Mouse (Mus musculus) layer of hippocampus, adult 11-12 months (tissue): ENCODE measurements around the gene Acin1.

Experiments
- DNase-seq: peaks from one replicate; pipeline ENCODE4 v3.0.0; 2022; ENCODE audit warnings: low spot score

The Acin1 gene

DNA sequence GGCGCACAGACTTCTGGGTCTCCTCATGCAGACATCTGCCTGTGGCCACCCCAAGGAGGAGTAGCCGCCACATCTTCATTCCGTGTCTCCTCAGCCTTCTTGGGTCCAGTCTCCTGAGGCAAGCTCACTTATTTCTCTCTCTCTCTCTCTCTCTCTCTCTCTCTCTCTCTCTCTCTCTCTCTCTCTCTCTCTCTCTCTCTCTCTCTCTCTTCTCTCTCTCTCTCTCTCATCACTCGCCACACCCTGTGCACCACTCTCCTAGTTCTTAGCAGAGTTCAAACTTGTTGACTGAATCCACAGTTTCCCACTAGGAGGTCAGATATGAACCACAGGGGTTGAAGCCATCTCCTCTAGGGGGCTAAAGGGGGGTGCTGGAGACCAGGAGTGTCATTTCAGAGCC is 12.0 kb upstream of the Acin1 start, which contains the start of gene Gm29776:
TSS of gene Gm29776 (minus strand) at position 101 of the 400 bp plus-strand sequence.
- no peak for DNase-seq

DNA sequence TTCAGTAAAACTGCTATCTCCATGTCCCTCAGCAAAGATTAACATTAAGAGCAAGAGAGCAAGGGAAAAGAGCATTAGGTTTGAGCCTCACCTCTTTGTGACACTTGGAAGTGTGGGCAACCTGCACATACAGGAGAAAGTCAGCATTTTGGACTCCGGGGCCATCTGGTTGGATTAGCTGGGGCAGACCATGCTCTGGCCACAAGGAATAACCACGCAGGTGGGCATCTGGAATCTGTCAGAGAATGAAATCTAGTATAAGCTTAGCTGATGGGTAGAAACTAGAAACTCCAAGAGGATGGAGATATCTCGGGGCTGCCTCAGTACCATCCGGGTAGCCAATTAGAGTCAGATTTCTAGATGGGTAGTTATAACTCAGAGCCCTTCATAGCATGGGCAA is 10.0 kb upstream of the Acin1 start:
- DNase-seq = no peak

DNA sequence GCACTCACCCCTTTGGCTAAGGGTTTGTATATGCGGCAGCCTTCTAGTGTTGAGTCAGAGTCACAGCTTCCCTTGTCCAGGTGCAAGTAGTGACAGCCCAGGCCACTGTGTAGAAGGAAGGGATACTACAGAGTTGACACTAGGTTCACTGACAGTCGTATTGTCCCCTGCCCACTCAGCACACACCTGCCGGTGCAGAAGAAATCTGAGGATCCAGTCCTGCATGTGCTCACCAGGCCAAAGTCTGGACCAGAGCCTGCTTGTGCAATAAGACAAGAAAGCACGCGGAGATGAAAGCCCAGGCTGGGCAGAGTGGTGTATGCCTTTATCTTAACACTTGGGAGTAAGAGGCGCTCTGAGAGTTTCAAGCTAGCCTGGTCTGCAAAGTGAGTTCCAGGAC is 8.3 kb upstream of the Acin1 start:
- no peak for DNase-seq

DNA sequence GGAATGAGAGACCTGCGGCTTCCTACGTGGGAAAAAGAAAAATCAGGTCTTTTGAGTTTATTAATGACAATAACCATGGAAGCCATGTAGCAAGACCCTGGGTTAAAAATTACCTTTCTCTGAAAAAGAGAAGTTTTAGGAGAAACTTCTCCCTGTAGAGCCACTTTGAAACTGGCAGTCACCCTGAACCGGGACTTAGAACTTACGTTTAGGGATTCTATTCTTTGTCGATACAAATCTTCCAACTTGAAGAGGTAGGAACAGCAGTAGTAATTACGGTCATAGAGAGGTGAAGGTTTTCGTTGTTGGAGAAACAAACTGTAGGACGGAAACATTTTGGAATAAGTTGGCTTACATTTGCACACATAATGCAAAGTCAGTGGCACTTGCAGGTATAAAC is 520 bp upstream of the Acin1 start:
- no peak for DNase-seq

DNA sequence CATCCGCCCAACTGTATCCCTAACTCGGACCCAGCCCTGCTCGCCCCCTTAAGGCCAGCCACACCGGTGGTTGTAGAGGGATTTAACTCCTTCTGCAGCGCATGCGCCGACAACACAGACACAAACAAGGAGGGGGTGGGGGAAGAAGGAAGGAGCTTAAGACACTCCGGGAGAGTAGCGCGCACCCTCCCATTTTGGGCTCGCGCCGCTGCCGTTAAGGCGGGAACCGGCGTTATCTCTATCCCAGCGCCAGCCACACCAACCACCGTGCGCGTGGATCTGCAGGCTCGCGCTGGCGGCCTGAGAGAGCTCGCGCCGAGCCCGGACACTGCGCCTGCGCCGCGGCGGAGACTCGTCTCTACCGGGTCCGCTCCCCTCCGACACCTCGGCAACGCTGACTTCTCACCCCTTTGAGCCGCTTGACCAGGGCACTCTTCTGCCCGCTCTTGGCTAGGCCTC is 639 bp downstream of the Acin1 start, which contains the start of gene 1700123O20Rik:
TSS of gene 1700123O20Rik (plus strand) at position 154 of the 459 bp plus-strand sequence.
- no peak for DNase-seq

DNA sequence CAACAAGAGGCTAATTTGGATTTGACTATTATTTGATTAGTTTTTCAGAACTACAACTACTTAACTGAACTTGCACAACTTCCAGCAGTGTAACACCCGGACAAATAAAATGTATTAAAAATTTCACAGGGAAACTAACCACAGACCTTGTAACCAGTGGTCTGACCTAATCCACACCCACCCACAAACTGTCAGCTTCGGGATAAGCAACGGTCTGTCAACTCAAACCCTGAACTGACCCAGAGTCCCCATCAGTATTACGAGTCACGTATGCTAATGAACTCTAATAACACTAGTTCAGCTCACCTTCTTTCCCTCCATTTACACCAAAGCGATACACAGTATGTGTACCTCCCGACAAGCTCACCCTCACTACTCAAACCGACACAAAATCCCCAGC is 1.3 kb downstream of the Acin1 start:
- no peak for DNase-seq

DNA sequence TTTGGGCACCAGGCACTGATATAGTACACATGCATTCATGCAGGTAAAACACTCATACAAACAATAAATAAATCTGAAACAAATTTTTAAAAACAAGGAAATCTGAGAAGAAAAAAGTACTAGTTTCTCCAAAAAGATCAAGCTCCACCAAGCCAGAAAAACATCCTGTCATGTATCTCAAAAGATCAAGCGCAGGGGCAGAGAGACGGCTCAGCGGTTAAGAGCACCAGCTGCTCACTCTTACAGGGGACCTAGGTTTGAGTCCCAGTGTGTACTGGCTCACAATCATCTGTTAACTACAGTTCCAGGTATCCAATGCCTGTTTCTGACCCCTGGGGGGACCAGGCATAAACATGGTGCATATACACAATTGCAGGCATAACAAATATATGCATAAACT is 4.3 kb downstream of the Acin1 start:
- DNase-seq = no peak

DNA sequence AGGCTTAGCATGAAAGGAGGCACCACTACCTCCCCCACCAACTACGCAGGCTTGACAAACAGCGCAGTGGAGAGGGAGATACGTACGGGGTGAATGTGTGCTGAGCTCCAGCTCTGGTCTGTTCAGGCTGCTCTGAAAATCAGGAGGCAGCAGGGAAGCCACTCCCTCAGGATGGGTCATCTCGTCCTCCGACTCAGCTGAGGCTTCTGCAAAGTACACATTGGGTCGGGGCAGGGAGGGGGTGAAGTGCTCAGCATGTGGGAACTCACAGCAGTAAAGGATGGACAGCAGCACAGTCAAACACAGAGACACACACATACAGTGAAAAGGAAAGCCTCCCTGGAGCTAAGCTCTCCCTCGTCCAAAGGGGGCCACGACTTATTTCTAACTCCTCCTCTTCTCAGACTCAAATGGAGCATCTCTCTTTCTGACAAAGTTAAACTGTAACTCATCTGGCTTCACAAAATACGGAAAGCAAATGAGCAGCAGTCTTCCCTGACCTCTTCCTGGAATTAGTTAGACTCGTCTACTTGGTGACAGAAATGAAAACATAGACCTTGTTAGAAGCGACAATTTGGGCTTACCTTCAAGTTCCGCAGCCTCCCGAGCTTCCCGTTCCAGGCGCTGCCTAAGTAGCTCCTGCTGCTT is 8.0 kb downstream of the Acin1 start:
- DNase-seq = no peak

DNA sequence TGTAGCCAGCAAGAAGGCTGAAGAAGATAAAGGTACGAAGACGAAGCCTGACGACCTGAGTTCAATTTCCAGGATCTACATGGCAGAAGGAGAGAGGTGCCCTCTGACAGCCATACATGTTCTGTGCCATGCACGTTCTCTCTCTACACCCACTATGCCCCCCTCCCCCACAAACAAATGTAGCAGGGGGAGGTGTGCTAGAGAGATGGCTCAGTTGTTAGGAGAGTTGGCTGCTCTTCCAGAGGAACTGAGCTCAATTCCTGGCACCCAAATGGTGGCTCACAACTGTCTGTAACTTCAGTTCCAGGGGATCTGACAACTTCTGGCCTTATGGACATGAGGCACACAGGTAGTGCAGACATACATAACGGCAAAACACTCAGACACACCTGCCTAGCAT is 10.4 kb downstream of the Acin1 start:
- DNase-seq = peak; percentile 28

DNA sequence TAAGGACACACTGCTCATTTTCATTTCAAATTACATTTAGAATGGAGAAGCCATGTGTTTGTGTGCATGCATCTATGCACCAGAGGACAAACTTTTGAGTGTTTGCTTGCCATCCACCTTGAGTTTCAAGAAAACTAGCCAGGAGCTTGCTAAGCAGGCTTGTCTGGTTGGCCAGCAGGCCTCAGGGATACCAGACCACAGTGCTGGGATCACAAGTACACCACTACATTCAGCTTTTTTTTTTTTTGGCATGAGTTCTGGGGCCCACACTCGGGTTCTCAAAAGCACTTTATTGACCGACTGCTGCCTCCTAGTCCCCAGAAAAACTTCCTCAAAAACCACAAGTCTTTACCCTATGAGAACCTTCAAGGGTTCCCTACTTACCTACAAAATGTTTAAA is 12.4 kb downstream of the Acin1 start:
- DNase-seq = no peak

DNA sequence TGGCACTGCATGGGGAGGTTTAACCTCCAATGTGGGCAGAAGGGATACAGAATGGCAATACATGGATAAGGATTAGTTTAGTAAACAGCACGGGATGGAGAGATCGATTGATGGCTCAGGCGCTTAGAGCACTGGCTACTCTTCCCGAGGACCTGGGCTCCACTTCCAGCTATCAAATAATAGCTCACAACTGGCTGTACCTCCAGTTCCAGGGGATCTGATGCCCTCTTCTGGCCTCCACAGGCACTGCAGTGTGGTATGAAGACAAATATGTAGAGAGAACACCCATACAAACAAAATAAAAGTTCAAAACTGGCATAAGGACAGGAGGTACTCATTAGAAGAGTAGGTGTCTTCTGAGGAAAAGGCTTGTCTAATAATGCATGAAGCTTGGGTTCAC is 17.4 kb downstream of the Acin1 start:
- peak; percentile 46 for DNase-seq

DNA sequence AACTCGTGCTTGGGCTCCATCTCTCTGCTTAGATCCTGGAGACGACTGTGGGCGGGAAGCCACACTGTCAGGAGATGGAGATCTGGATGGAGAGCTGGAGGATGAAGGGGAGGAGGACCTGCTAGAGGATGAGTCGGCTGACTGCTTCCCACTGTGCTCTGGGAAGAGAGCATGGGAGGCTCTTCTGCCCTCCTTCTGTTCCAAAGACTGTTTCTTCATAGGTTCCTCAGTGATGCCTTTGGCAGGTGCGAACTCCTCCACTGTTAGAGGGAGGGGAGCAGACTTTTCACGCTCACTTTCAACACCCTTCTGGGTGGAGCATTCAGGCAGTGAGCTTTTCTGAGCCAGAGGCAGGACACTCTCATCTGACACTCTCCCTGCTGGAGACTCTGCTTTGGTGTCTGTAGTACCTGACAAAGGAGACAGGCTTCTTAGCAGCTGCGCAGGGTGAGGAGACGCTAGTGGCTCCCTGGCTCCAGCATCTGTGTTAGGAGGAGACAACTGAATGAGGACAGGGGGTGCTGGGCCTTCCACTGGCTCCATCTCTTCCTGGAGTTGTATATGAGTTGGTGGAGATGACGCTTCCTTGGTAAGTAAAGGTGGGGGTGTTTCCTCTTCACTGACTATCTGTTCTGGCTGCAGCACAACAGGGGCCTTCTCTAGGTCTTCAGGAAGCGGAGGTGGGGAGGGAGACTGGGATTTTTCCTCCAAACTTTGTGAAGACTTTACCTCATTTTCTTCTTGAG is 22.1 kb downstream of the Acin1 start:
- no peak for DNase-seq

DNA sequence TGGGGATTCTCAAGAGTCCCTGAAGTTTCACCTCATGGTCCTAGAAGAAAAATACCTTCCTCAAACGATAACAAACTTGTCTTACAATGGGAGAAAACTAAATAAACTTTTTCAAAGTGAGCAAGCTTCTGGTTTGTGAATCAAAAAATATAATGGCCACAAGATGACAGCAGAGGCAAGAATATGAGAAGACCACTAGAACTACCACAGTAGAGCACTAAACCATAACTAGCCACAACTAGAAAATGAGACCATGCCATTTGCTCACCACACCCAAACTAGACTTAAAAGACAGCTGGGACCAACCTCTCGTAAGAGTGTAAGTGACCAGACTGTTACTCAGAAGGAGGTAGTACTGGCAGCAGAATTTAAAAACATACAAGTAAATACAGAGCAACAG is 26.7 kb downstream of the Acin1 start:
- no peak for DNase-seq

DNA sequence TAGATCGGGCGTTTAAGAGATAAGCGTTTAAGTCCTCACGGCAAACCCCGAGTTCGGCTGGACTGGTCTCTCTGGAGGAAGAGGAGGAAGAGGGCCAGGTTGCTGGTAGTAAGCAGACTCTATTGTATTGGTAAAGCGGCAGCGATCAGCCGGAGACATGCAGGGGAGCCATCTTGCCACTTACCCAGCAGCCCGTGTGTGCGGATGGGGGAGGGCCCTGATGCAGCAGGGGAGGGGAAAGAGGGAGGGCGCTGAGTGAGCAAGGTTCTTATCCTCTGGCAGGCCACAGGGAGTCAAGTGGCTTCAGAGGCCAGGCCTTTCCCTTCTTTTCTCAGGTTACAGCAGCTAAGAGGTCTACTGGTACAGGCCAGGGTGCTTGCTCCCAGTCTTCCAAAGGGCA is 33.2 kb downstream of the Acin1 start:
- peak; percentile 84 for DNase-seq

DNA sequence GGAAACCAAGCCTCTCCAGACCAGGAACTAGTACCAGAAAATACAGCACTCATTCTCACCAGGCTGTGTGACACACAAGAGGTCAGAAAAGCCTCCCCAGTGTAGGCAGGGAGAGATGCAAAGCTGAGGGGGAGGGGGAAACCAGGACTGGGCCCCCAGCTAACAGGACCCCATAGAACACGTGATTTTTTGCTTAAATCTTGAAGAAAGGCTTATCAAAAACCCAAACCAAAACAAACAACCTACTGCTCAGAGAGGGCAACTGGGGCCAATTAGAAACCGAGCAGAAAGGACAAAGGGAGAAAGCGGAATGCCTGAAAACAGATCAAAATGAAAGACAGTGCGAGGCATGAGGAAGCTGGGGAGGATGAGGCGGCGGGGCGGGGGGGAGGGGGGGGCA is 33.9 kb downstream of the Acin1 start:
- no peak for DNase-seq

DNA sequence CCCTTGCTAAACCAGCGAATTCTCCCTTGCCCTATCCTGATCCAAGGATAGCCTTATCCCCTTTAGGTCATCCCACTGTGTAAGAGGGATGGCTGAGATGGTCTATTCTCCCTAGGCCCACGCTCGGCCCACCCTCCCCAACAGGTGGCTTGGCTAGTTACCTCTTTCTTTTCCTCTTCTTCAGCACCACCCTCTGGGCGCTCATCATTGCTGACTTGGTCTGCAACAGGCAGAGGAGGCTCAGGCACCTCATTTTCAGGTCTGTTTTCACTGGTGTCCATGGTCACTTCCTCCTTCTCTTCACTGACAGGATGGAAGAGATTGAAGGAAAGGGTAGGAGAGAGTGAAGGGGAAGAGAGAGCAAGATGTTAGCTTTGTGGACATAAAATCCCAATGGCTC is 35.2 kb downstream of the Acin1 start:
- no peak for DNase-seq

DNA sequence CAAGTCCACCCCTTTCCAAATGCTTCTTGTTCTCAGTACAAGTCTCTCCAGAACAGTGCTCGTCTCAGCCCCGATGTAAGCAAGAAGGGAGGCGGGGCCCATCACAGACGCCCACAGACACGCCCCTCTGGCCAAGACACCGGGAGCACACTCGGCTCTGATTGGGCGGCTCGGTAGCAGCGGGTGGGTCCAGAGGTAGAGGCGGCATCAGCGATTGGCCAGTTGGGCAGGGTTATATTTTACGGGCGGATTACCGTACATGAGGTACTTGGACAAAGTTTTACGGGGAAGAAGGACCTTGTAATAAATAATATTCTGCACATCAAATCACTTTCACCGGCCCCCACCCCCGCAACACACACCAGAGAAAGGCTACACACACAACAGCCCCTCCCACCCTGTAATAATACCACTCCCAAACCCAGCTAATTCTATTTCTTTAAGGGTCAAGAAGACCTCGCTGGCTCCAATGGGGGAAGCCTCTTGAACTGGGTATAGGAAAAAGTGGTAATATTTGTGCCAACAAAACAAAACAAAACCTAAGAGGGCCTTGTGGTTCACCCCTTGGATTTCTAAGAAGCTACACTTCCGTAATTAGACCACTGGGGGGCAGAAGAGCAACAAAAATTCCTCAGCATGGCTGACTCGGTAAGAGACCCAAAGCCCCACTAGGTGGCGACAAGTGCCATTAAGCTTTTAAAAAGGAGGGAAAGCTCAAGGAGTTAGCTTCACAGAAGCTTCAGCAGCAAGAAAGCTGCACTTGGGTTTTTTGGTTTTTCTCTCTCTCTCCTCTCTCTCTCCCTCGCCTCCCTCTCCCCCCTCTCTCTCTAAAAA is 35.9 kb downstream of the Acin1 start:
- DNase-seq = peak; percentile 86

DNA sequence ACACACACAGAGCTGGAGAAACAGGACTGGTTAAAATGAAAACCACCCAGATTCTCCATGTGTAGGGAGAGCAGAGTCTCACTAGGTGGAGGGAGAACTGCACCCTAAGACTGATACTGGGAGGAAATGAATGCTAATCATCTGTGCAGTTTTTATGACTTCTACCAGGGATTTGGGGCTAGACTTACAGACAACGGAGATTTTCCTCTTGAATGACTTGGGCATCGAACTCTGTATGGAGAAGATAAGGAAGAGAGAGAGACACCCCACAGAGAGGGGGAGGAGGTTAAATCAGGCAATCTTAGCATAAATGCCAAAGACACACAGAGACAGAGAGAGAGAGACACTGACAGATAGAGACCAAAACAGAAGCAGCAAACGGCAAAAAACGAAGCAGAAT is 38.8 kb downstream of the Acin1 start:
- no peak for DNase-seq

DNA sequence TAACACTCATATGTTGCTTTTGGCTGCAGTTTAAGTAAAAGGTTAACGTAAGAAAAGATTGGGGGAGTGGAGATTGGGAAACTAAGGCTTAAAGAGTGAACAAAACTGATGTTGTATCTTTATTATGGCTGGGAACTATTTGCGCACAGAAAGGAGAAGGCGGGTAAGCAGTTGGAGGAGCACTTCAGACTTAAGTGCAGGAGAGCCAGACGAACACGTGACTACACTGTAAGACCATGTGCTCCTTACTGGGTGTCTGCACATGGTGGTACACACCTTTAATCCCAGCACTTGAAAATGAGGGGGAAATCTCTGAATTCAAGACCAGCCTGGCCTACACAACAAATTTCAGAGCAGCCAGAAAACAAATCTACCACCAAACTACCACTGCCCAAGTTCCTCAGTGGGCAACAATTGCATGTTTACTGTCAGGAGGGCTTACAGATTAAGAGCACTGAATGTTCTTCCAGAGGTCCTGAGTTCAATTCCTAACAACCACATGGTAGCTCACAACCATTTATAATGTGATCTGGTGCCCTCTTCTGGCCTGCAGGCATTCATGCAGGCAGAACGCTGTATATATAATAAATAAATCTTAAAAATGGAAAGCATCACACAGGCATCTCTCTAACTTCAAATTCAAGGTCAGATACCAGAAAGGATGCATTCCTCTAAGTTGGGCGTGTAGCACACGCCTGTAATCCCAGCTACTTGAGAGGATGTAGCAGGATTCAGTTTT is 39.7 kb downstream of the Acin1 start:
- no peak for DNase-seq

DNA sequence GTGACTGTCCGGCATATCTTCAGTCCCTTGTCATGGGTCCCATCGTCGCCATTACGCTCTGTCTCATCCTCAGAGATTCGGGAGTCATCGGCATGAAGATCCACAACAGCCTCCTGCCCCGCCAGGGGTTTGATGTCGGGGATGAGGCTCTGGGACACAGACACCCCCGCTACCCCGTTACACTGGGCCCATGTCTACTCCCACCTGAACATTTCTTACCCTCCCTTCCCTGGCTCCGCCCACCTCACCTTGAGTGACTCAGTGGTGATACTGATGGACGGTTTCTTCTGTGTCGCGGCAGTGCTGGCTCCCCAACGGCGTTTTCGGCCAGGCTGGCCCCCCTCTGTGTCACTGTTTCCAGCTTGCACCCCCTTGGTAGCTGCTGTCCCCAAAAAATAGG is 40.3 kb downstream of the Acin1 start:
- DNase-seq = no peak

DNA sequence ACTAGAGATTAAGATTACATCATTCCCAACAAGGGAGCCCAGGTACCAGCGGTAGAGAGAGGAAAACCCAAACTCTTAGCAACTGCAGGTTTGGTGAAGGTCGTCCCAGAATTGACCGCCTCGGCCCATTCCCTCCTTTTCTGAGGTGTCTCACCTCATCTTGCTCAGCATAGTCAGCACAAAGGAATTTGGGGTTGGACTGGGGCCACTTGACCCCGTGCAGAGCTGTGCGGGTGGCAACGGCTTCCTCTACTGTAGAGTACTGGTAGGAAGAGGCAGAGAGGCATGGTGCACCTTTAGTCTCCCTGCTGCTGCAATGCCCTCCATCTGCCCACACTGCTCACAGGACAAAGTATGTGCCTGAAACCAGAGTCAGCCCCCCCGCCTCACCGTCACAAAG is 42.4 kb downstream of the Acin1 start:
- DNase-seq = no peak

DNA sequence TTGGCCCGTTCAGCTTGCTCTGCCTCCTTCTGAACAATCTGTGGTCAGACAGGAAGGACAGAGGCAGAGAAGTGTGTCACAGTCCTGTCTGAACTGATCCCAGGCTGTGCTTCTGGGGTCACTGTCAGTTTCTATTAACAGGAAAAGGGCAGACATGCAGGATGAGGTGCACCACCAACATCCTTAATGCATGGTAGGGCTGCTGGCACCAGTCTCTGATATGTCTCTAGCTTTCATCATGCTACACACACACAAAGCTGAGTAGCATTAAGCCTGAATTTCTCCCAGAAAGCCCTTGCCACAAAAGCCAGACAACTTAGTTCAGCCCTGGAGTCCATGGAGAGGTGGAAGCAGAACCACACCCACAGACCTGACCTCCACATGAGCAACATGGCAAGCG is 43.7 kb downstream of the Acin1 start:
- DNase-seq = no peak
